Mouse (Mus musculus) thymus, postnatal 0 days (tissue): ENCODE data around the gene Cdh4. TPM values are rescaled to one million over a fixed set of nuclear protein-coding genes. Genes with fewer than 3 reads are reported as not detected.

Source experiments
- DNase-seq: peaks from one replicate; pipeline ENCODE4 v3.0.0-alpha.2; 2015; ENCODE audit warnings: low spot score
- polyA plus RNA-seq: library from polyadenylated mRNA; unstranded; fragments of >200 nt; fragmentation: Nextera tagmentation; extraction: Ambion mirVana; gene quantifications from 2 replicates; pipeline ENCODE4 v1.2.1, GENCODE M21; 2015

Gene Cdh4
- polyA plus RNA-seq, 1 experiment from 2014 or later: 17.7 TPM

GRCm38 (mm10) chr2:179780961-179781360 is 338.7 kb downstream of the Cdh4 start:
- DNase-seq: no peak

GRCm38 (mm10) chr2:179787256-179787655 is 345.0 kb downstream of the Cdh4 start:
- DNase-seq: no peak

GRCm38 (mm10) chr2:179787797-179788196 is 345.6 kb downstream of the Cdh4 start:
- DNase-seq: no peak

DNA sequence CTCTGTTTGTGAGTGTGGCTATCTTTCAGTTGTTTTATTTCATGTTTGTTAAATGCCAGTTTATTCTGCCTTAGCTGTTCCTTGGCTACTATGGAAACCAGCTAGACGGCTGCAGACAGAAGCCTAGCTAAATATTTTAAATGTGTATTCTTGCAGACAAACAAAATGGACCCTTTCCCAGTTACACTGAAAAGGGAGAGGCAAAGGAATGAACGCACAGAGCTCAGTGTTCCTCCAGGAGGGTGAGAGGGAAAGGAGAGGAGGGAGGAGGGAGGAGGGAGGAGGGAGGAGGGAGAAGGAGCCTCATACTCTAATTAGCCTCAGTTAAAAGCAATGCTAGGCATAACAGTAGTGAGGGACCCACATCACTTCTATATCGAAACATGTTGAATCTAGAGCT is 348.5 kb downstream of the Cdh4 start:
- DNase-seq: no peak

DNA sequence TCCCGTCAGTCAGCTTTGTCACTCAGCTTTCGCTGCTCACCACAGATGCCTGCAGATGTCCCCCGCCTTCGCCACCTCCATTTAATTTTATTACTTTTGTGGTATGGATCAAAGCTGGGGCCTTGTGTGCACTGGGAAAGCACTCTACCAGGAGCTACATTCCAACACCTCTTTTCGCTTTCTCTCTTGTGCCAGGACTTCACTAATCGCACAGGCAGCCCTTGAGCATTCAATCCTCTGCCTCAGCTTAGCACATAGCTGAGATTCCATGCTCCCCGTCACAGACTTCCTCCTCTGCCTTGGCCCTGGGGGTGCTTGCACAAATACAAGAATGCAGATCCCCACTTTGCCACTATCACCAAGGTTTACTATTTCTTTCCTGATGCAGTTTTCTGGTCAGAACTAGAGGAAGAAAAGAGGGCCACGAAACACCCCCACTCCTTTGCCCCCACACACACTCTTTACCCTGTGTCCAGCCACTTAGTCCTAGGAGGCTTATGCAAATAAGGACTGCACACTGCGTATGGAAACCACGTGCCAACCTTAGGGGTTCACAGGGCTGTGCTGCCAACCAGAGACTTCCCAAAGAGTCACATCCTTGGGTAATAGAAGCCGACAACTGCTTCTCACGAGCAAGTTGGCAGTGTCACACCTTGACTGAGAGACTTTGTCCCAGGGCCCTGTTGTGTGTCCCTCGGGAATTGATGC is 350.3 kb downstream of the Cdh4 start:
- DNase-seq: no peak

- DNase-seq: no peak
These were observed 352.1 kb downstream of the Cdh4 start for GRCm38 (mm10) chr2:179794354-179794753.

- no peak for DNase-seq
These were observed 353.2 kb downstream of the Cdh4 start for GRCm38 (mm10) chr2:179795452-179795851.

DNA sequence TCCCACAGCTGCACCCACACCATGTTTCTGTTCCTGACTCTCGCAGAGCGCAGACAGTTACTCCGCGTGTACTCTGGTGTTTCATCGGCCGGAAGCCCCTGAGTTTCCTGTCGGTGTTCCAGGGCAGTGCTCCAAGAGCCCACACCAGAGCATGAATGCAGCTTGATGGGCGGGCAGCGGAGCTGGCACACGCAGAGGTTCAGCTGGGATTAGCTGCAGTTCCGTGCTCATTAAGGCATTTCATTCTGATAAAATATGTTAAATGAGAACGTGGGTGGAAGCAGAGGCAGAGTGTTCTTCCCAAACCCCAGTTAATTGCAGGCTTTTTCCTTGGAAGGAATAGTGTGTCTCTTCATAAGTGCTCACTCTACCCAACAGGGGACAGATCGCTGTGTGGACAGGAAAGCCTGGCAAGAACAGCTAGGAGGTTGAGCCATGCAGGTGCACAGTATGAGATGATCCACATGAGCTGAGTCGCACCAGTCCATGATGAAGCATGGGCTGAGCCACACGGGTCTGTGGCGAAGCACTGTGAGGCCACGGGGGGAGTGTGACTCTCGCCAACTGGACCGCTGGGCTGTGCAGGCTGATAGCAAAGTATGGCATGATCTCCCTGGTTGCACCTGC is 357.8 kb downstream of the Cdh4 start:
- DNase-seq: no peak

- no peak for DNase-seq
These were observed 358.8 kb downstream of the Cdh4 start for GRCm38 (mm10) chr2:179801042-179801441.

- no peak for DNase-seq
These were observed 360.2 kb downstream of the Cdh4 start for GRCm38 (mm10) chr2:179802411-179802810.

DNA sequence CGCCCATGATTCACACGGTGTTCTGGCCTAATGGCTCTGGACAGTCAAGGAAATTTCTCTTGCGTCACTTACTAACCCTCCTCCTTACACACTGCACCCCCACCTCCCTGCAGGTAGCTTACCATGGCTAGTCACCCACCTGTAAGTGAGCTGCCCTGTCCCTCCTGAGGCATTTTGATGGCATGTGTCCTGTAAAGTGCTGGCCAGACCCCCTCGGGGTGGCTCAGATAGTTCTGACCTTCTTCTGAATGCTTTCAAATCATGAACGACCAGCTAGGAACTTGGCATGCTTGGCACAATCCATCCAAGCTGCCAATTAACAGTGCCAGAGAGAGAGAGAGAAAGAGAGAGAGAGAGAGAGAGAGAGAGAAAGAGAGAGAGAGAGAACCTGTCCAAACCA is 368.9 kb downstream of the Cdh4 start:
- no peak for DNase-seq

DNA sequence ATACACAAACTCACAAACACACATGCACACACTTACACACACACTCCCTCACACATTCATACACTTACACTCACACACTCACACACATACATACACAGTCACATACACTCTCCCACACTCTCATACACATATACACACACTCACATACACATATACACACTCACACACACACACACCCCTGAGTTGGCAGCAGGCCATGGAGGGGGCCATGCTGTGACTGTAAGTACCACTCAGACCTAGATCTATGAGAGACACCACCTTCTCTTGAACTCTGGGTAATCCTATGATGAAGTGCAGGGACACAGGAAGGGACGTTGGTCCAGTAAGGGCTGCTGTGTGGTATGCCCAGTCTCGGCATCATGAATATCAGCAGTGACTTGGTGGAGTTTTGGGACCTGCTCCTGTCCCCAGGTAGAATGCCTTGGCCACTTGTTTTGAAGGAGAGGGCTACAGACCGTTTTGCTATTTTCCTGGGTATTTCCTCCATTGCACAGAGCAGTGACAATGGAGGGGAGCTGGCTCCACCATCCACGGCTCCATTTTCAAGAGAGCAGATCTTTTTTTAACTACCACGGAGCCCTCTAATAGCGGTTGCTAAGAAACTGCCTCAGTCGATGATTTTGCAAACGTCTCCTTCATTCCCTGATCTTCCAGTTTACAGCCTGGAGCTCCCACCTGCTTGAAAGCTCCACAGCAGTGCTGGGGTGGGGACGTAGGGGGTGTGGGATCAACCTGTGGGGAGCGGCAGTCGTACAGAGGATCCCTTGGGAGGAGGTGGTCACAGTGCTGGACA is 371.0 kb downstream of the Cdh4 start:
- DNase-seq: no peak

GRCm38 (mm10) chr2:179824776-179825326 is 382.6 kb downstream of the Cdh4 start:
- DNase-seq: no peak

GRCm38 (mm10) chr2:179828968-179829367 is 386.7 kb downstream of the Cdh4 start:
- no peak for DNase-seq

DNA sequence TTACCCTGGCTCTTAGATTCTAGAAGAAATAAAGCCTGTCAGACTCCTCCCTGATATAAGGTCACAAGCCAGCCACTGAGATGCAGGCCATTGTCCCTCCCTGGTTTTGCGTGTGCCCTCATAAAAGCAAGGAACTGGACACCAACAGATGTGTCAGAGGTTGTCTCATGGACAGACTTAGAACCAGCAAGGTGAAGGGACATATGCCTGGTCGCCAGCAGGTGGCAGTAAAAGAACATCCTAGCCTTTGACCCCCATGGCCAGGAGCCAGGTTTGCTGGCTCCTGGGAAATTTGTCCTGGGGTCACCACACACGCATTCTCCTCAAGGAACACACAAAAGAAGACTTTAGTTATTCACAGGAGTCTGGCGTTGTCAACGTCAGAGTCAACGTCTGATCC is 387.7 kb downstream of the Cdh4 start:
- peak; percentile 4 for DNase-seq

- no peak for DNase-seq
These were observed 392.7 kb downstream of the Cdh4 start for GRCm38 (mm10) chr2:179834892-179835291.

- DNase-seq: no peak
These were observed 393.3 kb downstream of the Cdh4 start for GRCm38 (mm10) chr2:179835570-179835969.

- DNase-seq: no peak
These were observed 395.0 kb downstream of the Cdh4 start for GRCm38 (mm10) chr2:179837186-179837585.

- no peak for DNase-seq
These were observed 395.8 kb downstream of the Cdh4 start for GRCm38 (mm10) chr2:179838036-179838435.

DNA sequence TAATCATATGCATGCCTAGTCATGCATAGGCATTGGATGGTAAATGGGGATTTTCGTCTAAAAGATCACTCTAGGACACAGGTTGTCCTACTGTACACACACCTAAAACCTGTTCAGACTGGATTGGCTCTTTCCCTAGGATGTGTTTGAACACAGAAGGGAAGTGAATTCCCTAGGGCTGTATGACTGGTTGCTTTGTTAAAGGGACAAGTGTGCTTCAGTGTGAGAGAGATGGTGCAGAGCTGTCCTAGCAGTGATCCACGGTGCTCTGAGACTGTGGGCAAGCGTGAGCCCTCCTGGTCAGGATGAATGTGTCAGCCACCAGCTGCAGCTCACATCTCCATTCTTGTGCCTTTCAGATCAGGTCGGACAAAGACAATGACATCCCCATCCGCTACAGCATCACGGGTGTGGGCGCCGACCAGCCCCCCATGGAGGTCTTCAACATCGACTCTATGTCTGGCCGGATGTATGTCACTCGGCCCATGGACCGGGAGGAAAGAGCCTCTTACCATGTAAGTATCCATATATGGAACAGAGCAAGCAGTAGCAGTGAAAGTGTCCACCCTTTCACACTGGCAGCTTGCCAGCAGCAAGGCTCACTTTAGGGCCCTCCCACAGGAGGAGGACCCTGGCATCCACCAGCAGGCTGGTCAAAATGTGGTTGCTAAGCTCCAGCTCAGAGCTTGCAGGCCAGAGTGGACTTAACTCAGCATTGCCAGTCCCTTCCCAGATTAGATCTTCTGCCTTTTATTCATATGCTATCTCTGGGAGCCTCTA is 400.6 kb downstream of the Cdh4 start:
- DNase-seq: no peak

DNA sequence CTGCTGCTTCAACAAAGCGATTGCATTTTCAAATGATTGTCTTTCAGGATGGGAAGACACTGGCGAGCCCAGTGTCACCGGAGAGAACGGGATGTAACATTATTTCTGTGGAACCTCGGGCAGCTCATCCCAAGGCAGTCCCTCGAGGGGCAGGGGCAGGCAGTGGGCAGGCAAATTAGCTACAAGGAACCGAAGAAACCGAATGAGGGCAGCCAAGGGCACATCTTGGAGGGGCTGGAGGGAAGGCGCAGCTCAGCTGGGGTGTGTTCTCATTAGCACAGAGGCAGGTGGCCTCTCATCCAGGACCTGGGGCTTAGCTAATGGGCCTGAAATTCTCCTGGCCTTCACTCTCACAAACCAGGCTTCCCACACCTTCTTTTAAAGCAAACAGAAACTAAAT is 407.5 kb downstream of the Cdh4 start:
- DNase-seq: no peak
